14 mouse cellular contexts compared by ENCODE assay signal in the genomic region with DNA sequence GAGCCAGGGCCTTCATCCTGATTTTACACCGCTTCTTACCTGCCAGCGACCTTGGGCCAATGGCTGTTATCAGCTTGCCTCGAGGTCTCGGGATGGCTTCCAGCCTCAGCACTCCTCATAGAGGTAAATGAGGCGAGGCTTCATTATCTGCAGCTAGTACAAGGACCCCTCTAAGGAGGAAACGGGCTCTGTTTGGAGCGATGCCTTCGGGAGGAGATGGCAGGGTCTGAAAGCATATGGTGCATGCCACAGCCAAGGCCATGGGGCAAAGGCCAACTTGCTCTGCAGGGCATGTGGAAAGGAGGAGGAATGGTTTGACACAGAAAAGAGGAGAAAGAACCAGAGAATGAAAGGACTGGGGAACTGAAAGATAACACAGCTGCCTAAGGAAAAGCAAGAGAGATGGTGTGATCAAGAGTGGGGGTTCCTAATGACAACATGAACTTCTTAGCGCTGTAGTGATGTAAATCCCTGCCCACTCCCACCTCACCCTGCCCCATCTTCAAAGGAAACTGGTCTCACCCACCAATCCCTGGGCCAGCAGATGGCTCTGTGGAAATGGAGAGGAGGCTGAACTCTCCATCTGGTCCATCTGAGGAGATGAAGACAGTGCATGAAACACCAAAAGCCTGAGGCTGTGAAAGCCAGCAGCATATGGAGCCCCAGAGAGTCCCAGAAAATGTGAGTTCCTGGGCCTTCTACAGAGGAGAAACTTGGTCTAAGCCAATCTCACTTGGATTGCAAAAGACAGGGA.
A peak's percentile ranks its signal among the peaks of the same experiment; 100 is the strongest.
DNase-seq lines count a peak whose midpoint lies in the region; ATAC-seq and TF ChIP-seq lines count a peak whose summit lies in the region.
"Had no signal": no experiment of that assay in that cellular context is flagged by ENCODE, and none has a peak within 500 bp of the region (broad histone marks: within the 10 kb centered on the region; RNA-seq: fewer than 3 reads in every experiment).

No protein-coding gene starts in this region.

- WGBS in embryonic facial prominence, embryonic 10.5 days: 87% methylated on average over 9 of the region's 9 CpGs
- 83% methylated on average over 9 of the region's 9 CpGs for WGBS in lung, adult 2 months

- no peaks in the 10 kb centered on the region for H3K27me3 ChIP-seq in embryonic facial prominence, embryonic 10.5 days (replicated peaks; ENCODE audit: low read depth, poor library complexity, severe bottlenecking)
- H3K27me3 ChIP-seq: limb, embryonic 15.5 days had no signal

- no peaks in the 10 kb centered on the region for H3K4me1 ChIP-seq in embryonic facial prominence, embryonic 10.5 days
- no peaks in the 10 kb centered on the region for H3K4me1 ChIP-seq in lung, adult 2 months (ENCODE audit: control insufficient read depth, insufficient read depth, low read length)
- H3K4me1 ChIP-seq: hindbrain, embryonic 15.5 days; limb, embryonic 15.5 days had no signal

- ATAC-seq in frontal cortex, adult (ENCODE audit: low TSS enrichment): peak; percentile 88; the same call in 1 of the 2 replicates

- H3K27ac ChIP-seq in embryonic facial prominence, embryonic 10.5 days (replicated peaks): no peak overlapping the region
- H3K27ac ChIP-seq: heart, adult 2 months; hindbrain, embryonic 15.5 days; limb, embryonic 15.5 days; stomach, postnatal 0 days had no signal

- TF ChIP-seq POLR2A in lung, adult 2 months (IDR thresholded peaks at IDR 0.05; ENCODE audit: borderline replicate concordance, extremely low read depth, low read depth, low read length): no peak

- H3K4me3 ChIP-seq in embryonic facial prominence, embryonic 10.5 days: no peak overlapping the region
- no peak overlapping the region for H3K4me3 ChIP-seq in lung, adult 2 months (replicated peaks; ENCODE audit: extremely low read depth, low read depth, low read length)
- H3K4me3 ChIP-seq: heart, adult 2 months; hindbrain, embryonic 15.5 days; limb, embryonic 15.5 days had no signal

- no peaks in the 10 kb centered on the region for H3K9me3 ChIP-seq in embryonic facial prominence, embryonic 10.5 days
- H3K9me3 ChIP-seq: hindbrain, embryonic 15.5 days; limb, embryonic 15.5 days had no signal

- no peak for TF ChIP-seq CTCF in lung, adult 2 months (IDR thresholded peaks at IDR 0.05; ENCODE audit: insufficient read depth, low read length)

- DNase-seq in frontal cortex, postnatal 14 days (ENCODE audit: low spot score in 2 of 2): no peak
- DNase-seq in right cerebral cortex, adult 2 months (ENCODE audit: low spot score in 2 of 2): peak; percentile 48 to 50
- DNase-seq in right cerebral cortex, postnatal 4 days: no peak
- DNase-seq in frontal cortex, postnatal 36 days (ENCODE audit: low spot score in 2 of 2): peak; percentile 57 to 64
- DNase-seq in telencephalon, adult 2 months (ENCODE audit: low read depth, low spot score): peak; percentile 74
- no peak for DNase-seq in embryonic facial prominence, embryonic 10.5 days (ENCODE audit: low spot score)
- DNase-seq in lung, adult 2 months: no peak
- DNase-seq: heart, adult 2 months; kidney, adult 9 months; lung, embryonic 14.5 days had no signal

- no peaks in the 10 kb centered on the region for H3K36me3 ChIP-seq in embryonic facial prominence, embryonic 10.5 days (replicated peaks)
- H3K36me3 ChIP-seq: hindbrain, embryonic 15.5 days; limb, embryonic 15.5 days had no signal

Comparison
In these comparisons a context has a peak if more than half of its experiments do, and no peak if none do; other contexts are left out.
1. DNase-seq: peak in right cerebral cortex, adult 2 months (2 of 2), frontal cortex, postnatal 36 days (2 of 2) and telencephalon, adult 2 months (single experiment); none in frontal cortex, postnatal 14 days (0 of 2), right cerebral cortex, postnatal 4 days (single experiment), embryonic facial prominence, embryonic 10.5 days (single experiment) and lung, adult 2 months (single experiment).